Mouse (Mus musculus): ENCODE measurements around the gene Zmynd10. TPM values are rescaled to one million over a fixed set of nuclear protein-coding genes. Genes with fewer than 3 reads are reported as not detected.
A peak's percentile ranks its signal among the peaks of the same experiment; 100 is the strongest.

Gene Zmynd10
- total RNA-seq, 2 experiments from 2014 or later = 1.0 to 1.1 TPM

GRCm38 (mm10) chr9:107578587-107578986 lies 31.5 kb downstream of the Zmynd10 start, which contains the start of gene Naa80:
Gene Naa80, plus strand, starts transcription at chr9:107578887.
- no peak for DNase-seq (ENCODE audit: low spot score in 2 of 2)

DNA sequence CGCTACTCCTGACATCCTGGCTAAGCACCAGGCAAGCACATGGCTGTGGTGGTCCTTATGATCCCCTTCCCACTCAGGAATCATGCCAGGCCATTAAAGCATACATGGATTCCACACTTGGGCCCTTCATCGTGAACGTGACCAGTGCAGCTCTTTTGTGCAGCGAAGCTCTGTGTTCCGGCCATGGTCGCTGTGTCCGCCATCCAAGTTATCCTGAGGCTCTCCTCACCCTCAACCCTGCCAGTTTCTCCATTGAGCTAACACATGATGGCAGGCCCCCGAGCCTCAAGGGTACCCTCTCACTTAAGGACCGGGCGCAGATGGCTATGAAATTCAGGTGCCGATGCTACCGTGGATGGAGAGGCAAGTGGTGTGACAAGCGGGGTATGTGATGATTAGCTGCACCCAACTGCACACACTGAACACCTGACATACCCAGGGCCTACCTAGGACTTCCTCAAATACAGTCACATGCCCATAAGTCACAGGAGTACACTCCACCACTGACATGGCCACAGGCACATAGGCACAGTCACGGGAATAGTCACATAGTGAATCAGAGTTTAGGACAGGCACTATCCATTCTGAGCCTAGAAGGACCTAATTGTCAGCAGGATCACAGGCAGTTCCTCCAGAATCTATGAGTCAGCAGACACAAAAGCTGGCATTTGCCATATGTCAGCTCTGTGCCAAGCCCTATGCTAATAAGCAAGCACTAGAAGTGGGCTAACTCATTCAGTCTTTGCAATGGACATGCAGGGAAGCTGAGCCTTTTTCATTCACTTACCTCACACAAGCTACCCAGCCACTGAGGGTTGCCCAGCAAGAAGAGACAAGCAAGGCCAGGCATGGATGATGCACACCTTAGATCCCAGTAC lies 32.2 kb downstream of the Zmynd10 start:
- DNase-seq (ENCODE audit: low spot score in 2 of 2) = no peak

GRCm38 (mm10) chr9:107580501-107581317 lies 33.6 kb downstream of the Zmynd10 start, which contains the start of gene Hyal3:
Gene Hyal3, plus strand, starts transcription at chr9:107580818.
- DNase-seq (ENCODE audit: low spot score in 2 of 2) = peak; percentile 76 to 80

DNA sequence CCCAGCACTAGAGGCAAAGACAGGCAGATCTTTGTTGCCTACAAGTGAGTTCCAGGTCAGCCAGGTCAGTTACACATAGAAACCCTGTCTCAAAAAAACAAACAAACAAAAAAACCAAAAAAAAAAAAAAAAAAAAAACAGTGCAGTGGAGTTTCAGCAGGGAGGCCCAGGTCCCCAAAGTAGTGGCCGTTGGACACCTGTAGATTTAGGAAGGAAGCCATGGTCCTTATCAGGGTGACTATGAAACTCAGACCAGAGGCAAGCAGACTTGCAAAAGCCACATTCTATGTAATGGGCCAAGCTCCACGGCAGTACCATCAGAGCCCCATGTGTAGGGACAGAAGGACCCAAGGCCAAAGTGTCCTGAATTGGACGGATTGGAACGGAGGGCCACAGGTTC lies 34.5 kb downstream of the Zmynd10 start:
- DNase-seq (ENCODE audit: low spot score in 2 of 2) = no peak

- no peak for DNase-seq (ENCODE audit: low spot score in 2 of 2)
These were observed 35.5 kb downstream of the Zmynd10 start for GRCm38 (mm10) chr9:107582509-107583062.

DNA sequence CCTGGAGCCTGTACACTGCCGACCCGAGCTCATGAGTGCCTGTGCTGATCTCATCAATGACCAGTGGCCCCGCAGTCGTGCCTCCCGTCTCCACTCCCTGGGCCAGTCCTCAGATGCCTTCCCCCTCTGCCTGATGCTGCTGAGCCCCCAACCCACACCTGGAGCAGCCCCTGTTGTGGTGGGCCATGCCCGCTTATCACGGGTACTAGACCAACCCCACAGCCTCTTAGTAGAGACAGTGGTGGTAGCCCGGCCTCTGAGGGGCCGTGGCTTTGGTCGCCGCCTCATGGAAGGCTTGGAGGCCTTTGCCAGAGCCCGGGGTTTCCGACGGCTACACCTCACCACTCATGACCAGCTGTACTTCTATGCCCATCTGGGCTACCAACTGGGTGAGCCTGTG lies 36.1 kb downstream of the Zmynd10 start:
- no peak for DNase-seq (ENCODE audit: low spot score in 2 of 2)

DNA sequence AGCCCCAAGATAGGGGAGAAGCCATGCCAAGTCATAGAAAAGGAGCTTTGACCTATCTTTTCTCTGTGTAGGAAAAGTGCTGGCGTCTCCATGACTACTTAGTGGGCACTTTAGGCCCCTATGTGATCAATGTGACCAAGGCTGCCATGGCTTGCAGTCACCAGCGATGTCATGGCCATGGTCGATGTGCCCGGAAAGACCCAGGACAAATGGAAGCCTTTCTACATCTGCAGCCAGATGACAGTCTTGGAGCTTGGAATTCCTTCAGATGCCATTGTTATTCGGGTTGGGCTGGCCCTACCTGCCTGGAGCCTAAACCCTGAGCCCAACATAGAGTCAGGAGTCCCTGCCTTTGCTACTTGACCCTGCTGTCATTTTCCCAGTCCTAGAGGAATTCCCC lies 39.4 kb downstream of the Zmynd10 start:
- DNase-seq (ENCODE audit: low spot score in 2 of 2) = no peak

- peak; percentile 86 for DNase-seq (ENCODE audit: low spot score in 2 of 2)
These were observed 40.1 kb downstream of the Zmynd10 start, which contains the start of gene Ifrd2 for GRCm38 (mm10) chr9:107586974-107587832. Gene Ifrd2, plus strand, starts transcription at chr9:107587642.

DNA sequence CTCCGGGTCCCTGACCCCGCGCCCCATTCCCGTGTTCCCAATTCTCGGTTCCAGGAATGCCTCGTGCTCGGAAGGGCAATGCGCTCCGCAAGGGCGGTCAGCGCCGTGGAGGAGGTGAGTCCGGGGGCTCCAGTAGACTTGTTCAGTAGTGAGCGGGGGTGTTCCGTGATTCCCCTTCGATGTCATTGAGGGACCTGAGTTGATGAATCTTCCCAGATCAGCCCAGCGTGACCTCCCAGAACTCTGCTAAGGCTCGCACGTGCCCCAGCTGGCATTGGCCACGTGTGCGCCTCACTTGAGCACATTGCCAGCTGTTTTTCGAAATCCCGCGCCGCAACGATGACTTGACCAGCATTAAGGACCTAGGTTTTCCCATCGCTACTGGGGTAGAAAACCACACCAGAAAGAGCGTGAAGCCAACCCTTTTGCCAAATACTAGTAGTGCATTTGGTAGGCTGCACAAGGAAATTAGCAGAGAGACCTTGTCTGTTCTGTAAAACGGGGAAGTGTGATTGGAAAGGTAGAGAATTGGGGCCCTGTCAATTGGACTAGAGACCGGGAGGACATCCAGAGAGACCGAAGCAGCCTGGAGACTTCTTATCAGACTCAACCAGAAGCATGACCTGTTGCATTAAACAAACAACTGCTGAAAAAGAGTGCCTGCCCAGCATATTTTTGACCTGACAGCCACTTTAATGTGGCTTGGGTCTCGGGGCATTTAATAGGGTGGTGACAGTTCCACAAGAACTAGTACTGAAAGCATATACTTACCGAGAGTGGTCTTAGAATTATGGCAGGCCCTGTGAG lies 40.9 kb downstream of the Zmynd10 start:
- DNase-seq (ENCODE audit: low spot score in 2 of 2) = no peak

- DNase-seq (ENCODE audit: low spot score in 2 of 2) = no peak
These were observed 43.1 kb downstream of the Zmynd10 start for GRCm38 (mm10) chr9:107590058-107590772.

DNA sequence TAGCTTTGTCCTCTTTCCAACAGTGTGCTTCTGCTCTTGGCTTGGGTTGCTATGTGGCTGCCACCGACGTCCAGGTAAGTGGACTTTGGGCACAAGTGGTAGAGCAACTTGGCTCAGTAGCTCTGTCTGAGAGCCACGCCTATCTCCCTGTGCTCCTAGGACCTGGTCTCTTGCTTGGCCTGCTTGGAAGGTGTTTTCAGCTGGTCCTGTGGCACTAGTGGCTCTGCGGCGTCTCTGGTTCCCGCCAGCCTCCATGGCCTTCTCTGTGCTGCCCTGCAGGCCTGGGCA lies 43.6 kb downstream of the Zmynd10 start:
- no peak for DNase-seq (ENCODE audit: low spot score in 2 of 2)

DNA sequence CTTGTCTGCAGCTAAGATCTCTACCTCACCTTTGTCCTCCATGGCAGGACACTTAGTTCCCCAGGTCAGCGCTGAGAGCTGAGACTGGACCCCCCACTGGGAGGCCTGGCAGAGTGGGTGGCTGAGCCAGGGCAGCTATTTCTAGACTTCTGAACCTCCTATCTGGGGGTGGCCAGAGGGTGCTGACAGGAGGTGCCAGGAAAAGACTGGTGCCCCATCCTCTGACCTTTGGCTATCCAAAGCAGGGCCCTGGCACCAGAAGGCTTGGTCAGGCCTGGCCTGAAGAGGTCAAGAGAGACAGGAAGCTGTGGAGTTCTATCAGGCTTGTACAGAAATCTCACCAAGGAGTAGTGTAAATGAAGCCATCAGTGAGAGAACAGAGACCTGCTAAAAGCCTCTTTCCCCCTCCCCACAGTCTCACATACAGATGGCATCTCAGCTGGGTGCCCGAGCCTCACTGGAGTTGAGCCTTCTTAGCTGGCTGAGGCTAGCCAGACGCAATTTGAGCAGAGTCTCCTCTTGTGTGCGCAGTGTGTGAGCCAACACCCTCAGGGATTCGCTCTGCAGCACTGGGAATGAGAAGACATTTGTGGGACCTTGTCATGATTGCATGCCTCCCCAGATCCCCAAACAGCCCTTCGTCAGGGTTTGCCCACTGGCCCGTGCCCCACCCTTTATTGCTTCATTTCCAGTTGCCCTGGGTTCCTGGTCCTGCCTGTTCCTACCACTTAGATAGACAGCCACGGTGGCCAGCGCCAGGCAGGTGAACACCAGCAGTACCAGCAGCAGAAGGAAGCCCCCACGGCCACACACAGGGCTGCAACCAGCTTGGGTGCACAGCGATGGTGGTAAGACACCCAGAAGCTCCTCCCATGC lies 46.2 kb downstream of the Zmynd10 start:
- no peak for DNase-seq (ENCODE audit: low spot score in 2 of 2)

DNA sequence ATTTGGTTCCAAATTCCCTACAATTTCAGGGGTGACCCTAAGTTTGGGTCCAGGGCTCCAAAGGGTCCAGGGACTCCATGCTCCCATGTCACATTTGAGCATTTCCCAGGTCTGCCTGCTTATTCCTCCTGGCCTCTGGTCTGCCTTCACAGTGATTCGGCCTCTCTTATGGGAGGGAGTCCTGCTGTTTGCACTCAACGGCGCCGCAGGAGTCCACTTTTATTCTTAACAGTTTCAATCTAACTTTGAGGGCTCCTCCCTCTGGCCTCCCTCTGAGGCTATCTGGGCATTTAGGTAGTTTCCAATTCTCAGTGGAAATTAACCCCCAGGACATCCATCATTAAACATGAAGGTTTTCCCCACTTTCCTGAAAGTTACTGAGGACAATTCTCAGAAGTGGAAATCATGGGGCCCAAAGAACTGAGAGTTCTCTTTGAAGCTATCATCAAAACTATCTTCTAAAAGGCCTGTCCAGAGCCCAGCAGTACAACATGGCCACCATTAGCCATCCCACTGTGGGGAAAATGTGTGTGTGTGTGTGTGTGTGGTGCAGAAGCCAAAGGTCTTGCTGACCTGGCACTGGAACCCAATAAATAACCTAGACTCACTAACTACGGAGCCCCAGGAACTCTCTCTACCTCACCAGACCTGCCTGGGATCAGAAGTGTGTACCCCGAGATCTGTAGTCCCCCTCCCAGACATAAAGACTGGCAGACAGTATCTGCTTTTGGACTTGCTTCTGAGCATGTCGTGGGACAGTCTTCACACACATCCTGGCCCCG lies 47.4 kb downstream of the Zmynd10 start:
- DNase-seq (ENCODE audit: low spot score in 2 of 2) = no peak

GRCm38 (mm10) chr9:107596619-107597569 lies 49.8 kb downstream of the Zmynd10 start:
- DNase-seq (ENCODE audit: low spot score in 2 of 2) = no peak

GRCm38 (mm10) chr9:107598385-107598784 lies 51.3 kb downstream of the Zmynd10 start:
- DNase-seq (ENCODE audit: low spot score in 2 of 2) = no peak

DNA sequence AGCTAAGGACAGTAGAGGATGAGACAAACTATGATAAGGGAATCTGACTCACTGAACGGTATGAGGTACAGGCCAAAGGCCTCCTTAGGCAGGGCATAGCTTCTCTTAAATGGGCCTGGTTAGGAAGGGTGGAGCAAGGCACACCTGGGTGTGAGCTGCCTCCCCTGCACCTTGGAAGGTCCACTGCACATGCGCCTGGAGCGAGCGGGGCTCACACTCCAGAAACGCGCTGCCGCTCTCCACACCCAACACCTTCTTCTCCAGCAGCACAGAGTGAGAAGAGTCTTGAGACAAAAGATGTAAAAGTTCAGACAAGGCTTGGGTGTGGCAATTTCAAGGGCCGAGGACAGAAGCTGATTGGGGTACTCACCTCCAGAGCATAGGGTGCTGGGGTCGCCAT lies 52.3 kb downstream of the Zmynd10 start:
- DNase-seq (ENCODE audit: low spot score in 2 of 2) = no peak

Data from adrenal gland, adult 18-20 months (tissue).